Mouse (Mus musculus): ENCODE results near the gene Tex44. TPM values are rescaled to one million over a fixed set of nuclear protein-coding genes. Genes with fewer than 3 reads are reported as not detected.

Gene Tex44
- total RNA-seq (2014; rRNA removed) (0.29 TPM in 1 of 2 replicates, not detected in the other), polyA plus RNA-seq (2015; fragmentation: Nextera tagmentation; extraction: Ambion mirVana) (not detected in 2 replicates)

DNA sequence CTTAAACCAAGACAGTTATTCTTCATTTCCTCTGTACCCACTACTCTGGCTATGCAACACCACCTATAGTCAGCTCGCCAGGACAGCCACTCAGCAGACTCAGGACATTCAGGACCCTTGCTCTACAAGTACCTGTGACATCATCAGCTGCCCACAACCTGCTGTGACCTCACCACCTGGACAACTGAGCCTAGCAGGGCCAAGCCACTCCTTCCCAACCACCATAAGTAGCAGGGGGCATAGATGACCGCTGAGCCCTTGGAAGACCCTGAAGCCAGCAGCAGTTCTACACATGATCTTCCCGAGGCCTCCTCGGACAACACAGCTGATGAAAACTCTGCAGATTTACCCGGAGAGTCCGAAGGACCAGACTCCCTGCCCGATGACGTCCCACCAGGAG is at the start of gene Tex44, which contains the start of gene Nmur1:
Gene Tex44, plus strand, starts transcription at position 202 of the 400 bp plus-strand sequence.
Gene Nmur1, minus strand, starts transcription at position 101 of the 400 bp plus-strand sequence.
- no peak within 1 kb of the TSS for H3K9ac ChIP-seq
- ATAC-seq (no peak), DNase-seq (no peak)
- H3K4me2 ChIP-seq (ENCODE audit: low read depth), result no peak within 1 kb of the TSS
- WGBS, result 98% methylated on average over 8 of the region's 8 CpGs
- H3K9me3 ChIP-seq (ENCODE audit: low read length), result no peaks in the 10 kb centered on the region
- no peaks in the 10 kb centered on the region for H3K36me3 ChIP-seq (ENCODE audit: insufficient read depth)
- no peak within 1 kb of the TSS for H3K4me3 ChIP-seq (ENCODE audit: low read depth, low read length)
- H3K27ac ChIP-seq (ENCODE audit: low read depth, low read length), result no peak within 1 kb of the TSS
- TF ChIP-seq CTCF (IDR thresholded peaks at IDR 0.05; ENCODE audit: low read depth), result no peak
- no peaks in the 10 kb centered on the region for H3K27me3 ChIP-seq (ENCODE audit: insufficient read depth, low read length)
- H3K4me1 ChIP-seq (ENCODE audit: insufficient read depth), result 0 out of 2 replicates have a peak, but pooled peaks cover 1% of the 10 kb centered on the region

- Histone ChIP-seq H3K4me2 (ENCODE audit: low read depth) (no peak overlapping the region), H3K9me3 (ENCODE audit: low read length) (no peaks in the 10 kb centered on the region), H3K4me3 (ENCODE audit: low read depth, low read length) (no peak overlapping the region), H3K27me3 (ENCODE audit: insufficient read depth, low read length) (no peaks in the 10 kb centered on the region), H3K27ac (ENCODE audit: low read depth, low read length) (no peak overlapping the region), H3K4me1 (ENCODE audit: insufficient read depth) (no peaks in the 10 kb centered on the region), H3K36me3 (ENCODE audit: insufficient read depth) (no peaks in the 10 kb centered on the region), H3K9ac (no peak overlapping the region)
- 70% methylated on average over 5 of the region's 5 CpGs for WGBS
- TF ChIP-seq CTCF (IDR thresholded peaks at IDR 0.05; ENCODE audit: low read depth), result no peak
- no peak for DNase-seq
- 0 out of 2 replicates have a peak, but pooled peaks have one; percentile 12 for ATAC-seq
Measured at GRCm38 (mm10) chr1:86376354-86376753, 49.8 kb upstream of the Tex44 start.

DNA sequence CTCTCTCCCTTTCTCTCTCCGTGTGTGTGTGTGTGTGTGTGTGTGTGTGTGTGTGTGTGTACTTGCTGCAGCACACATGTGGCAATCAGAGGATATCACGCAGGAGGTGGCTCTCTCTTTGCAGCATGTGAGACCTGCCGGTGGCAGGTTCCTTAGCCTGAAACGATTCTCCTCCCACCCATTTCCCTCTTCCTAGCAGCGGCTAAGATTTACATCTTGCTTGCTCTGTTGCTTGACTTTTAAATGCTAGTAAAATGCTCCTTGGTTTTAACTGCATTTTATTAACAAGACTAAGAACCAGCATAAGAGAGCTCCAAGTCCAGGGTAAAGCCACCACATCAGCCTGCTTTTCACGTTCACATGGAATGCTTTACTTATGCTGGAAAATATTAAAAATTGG is 47.5 kb upstream of the Tex44 start:
- 48% methylated on average over 6 of the region's 6 CpGs for WGBS
- TF ChIP-seq CTCF (IDR thresholded peaks at IDR 0.05; ENCODE audit: low read depth), result no peak
- H3K36me3 ChIP-seq (ENCODE audit: insufficient read depth), result no peaks in the 10 kb centered on the region

GRCm38 (mm10) chr1:86379161-86379569 is 47.0 kb upstream of the Tex44 start:
- H3K27me3 ChIP-seq (ENCODE audit: insufficient read depth, low read length), result no peaks in the 10 kb centered on the region
- DNase-seq, result peak; percentile 25
- H3K9ac ChIP-seq, result no peak overlapping the region
- H3K9me3 ChIP-seq (ENCODE audit: low read length), result no peaks in the 10 kb centered on the region
- no peak overlapping the region for H3K4me3 ChIP-seq (ENCODE audit: low read depth, low read length)
- H3K4me2 ChIP-seq (ENCODE audit: low read depth), result 0 out of 2 replicates have a peak overlapping the region, but pooled peaks have one; percentile 10
- whole genome bisulfite sequencing, result 68% methylated on average over 9 of the region's 9 CpGs
- no peak for ATAC-seq
- TF ChIP-seq CTCF (IDR thresholded peaks at IDR 0.05; ENCODE audit: low read depth), result no peak
- H3K4me1 ChIP-seq (ENCODE audit: insufficient read depth), result no peaks in the 10 kb centered on the region
- no peaks in the 10 kb centered on the region for H3K36me3 ChIP-seq (ENCODE audit: insufficient read depth)
- peak overlapping the region; percentile 62 for H3K27ac ChIP-seq (ENCODE audit: low read depth, low read length)

More for the DNA sequence above, 47.5 kb upstream of the Tex44 start:
- Histone ChIP-seq H3K4me2 (ENCODE audit: low read depth) (no peak overlapping the region), H3K9ac (no peak overlapping the region), H3K4me1 (ENCODE audit: insufficient read depth) (no peaks in the 10 kb centered on the region), H3K27me3 (ENCODE audit: insufficient read depth, low read length) (no peaks in the 10 kb centered on the region), H3K4me3 (ENCODE audit: low read depth, low read length) (no peak overlapping the region), H3K9me3 (ENCODE audit: low read length) (no peaks in the 10 kb centered on the region), H3K27ac (ENCODE audit: low read depth, low read length) (peak overlapping the region; percentile 62)
- ATAC-seq, result peak; percentile 12; the same call in 1 of the 2 replicates
- DNase-seq, result peak; percentile 36

- H3K4me3 ChIP-seq (ENCODE audit: low read depth, low read length), result no peak overlapping the region
- TF ChIP-seq CTCF (IDR thresholded peaks at IDR 0.05; ENCODE audit: low read depth), result peak; percentile 63
- WGBS, result 33% methylated on average over 13 of the region's 13 CpGs
- no peak overlapping the region for H3K27ac ChIP-seq (ENCODE audit: low read depth, low read length)
- no peaks in the 10 kb centered on the region for H3K9me3 ChIP-seq (ENCODE audit: low read length)
- H3K9ac ChIP-seq, result no peak overlapping the region
- DNase-seq (peak; percentile 50), ATAC-seq (no peak)
- H3K4me1 ChIP-seq (ENCODE audit: insufficient read depth), result no peaks in the 10 kb centered on the region
- H3K4me2 ChIP-seq (ENCODE audit: low read depth), result no peak overlapping the region
- no peaks in the 10 kb centered on the region for H3K36me3 ChIP-seq (ENCODE audit: insufficient read depth)
- no peaks in the 10 kb centered on the region for H3K27me3 ChIP-seq (ENCODE audit: insufficient read depth, low read length)
Measured at GRCm38 (mm10) chr1:86381027-86381426, 45.1 kb upstream of the Tex44 start.

DNA sequence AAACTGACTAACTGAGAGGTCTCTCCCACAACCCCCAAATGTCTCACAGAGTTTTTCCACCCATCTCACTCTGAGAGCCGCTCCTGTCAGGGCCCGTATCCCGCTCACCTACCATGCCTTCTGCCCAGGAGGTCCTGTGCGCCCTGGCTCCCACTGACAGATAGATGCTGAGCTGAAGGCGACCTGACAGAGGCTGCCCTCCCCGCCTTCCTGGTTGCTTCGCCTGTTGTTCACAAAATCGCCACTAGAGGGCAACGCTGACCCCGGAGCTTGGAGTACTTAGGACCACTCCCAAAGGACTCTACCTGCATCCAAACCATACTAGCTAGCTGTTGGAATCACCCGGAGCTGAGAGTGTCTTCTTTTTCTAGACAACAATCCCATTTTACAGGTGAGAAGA is 36.9 kb upstream of the Tex44 start:
- Histone ChIP-seq H3K36me3 (ENCODE audit: insufficient read depth) (no peaks in the 10 kb centered on the region), H3K4me1 (ENCODE audit: insufficient read depth) (no peaks in the 10 kb centered on the region), H3K9ac (no peak overlapping the region), H3K4me3 (ENCODE audit: low read depth, low read length) (no peak overlapping the region), H3K27me3 (ENCODE audit: insufficient read depth, low read length) (no peaks in the 10 kb centered on the region), H3K27ac (ENCODE audit: low read depth, low read length) (no peak overlapping the region), H3K9me3 (ENCODE audit: low read length) (no peaks in the 10 kb centered on the region), H3K4me2 (ENCODE audit: low read depth) (no peak overlapping the region)
- TF ChIP-seq CTCF (IDR thresholded peaks at IDR 0.05; ENCODE audit: low read depth), result peak; percentile 91
- ATAC-seq (peak; percentile 73), DNase-seq (peak; percentile 79)
- 4% methylated on average over 11 of the region's 11 CpGs for WGBS

DNA sequence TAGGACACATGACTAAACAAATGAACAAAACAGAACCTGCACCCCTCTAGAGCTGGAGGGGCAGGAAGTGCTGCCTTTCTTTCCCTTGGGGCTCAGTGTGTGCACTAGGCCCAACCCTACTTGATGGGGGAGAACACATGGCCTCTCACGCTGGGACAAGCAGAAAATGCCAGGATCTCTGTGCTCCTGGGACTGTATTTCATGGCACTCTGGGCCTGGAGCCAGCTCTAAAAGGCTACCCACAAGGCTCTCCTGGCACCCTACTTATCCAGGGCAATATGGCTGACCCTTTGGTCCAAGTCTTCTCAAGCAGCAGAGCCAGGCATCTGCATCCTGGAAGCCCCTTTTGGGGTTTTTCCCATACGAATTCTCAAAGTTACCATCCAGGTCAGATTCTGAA is 34.7 kb upstream of the Tex44 start:
- no peaks in the 10 kb centered on the region for H3K4me1 ChIP-seq (ENCODE audit: insufficient read depth)
- no peak for ATAC-seq
- H3K9ac ChIP-seq, result no peak overlapping the region
- no peak for TF ChIP-seq CTCF (IDR thresholded peaks at IDR 0.05; ENCODE audit: low read depth)
- H3K4me3 ChIP-seq (ENCODE audit: low read depth, low read length), result no peak overlapping the region
- H3K27me3 ChIP-seq (ENCODE audit: insufficient read depth, low read length), result no peaks in the 10 kb centered on the region
- H3K36me3 ChIP-seq (ENCODE audit: insufficient read depth), result no peaks in the 10 kb centered on the region
- no peak overlapping the region for H3K4me2 ChIP-seq (ENCODE audit: low read depth)
- no peak overlapping the region for H3K27ac ChIP-seq (ENCODE audit: low read depth, low read length)
- H3K9me3 ChIP-seq (ENCODE audit: low read length), result no peaks in the 10 kb centered on the region
- DNase-seq, result no peak
- 57% methylated on average over 2 of the region's 2 CpGs for WGBS

Measured in forebrain, postnatal 0 days (tissue).